Mouse (Mus musculus): Measurements from ENCODE around the gene Gpr137c. TPM values are rescaled to one million over a fixed set of nuclear protein-coding genes. Genes with fewer than 3 reads are reported as not detected.

Gene Gpr137c
- total RNA-seq, 4 experiments from 2014 or later: 1.9 to 5.3 (median 3.2) TPM

DNA sequence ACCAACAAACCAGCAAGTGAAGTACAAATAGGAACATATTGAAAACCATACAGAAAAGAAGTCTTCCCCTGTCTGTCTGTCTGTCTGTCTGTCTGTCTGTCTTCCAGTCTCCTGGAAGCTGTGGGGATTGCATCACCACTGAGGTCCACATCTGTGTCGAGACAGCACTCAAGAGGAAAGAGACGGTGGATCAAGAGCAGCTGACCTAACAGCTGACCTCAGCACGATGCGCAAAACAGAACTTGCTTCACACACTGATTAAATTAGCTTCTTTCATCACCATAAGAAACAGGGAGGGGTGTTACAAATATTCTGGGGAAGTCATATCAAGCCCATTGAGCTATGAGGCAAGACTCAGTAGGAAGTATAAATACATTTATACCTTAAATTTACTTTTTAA, 72.1 kb downstream of the Gpr137c start:
- DNase-seq (ENCODE audit: low spot score in 2 of 2): no peak

DNA sequence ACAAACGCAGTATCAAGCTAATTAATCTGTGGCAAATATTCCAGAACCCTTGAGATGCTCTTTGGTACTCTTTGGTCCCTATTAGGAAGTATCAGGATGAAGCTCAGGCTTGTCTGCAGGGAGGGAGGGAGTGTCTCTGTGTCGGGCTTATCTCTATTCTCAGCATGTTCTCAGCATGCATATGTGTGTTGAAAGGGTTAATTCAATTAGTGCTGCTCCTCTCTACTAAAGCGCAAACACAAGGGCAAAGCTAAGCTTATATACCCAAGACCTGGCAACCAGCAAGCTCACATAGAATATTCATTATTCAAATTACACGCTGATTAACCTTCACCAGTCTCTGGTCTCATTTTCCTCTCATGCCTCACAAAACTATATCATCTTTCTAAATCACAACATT, 84.4 kb downstream of the Gpr137c start:
- no peak for DNase-seq (ENCODE audit: low spot score in 2 of 2)

DNA sequence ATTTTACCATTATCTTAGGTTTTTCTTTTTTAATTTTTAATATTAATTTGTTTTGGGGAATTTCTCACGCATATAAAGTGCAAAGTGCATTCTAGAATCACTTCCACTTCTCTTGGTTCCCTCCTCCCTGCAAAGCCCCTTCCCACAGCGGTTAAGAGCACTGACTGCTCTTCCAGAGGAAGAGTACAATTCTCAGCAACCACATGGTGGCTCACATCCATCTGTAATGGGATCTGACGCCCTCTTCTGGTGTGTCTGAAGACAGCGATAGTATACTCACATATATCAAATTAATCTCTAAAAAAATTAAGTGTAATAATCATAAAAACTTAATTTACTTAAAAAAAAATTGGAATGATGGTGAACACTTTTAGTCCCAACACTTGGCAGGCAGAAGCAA, 84.9 kb downstream of the Gpr137c start:
- DNase-seq (ENCODE audit: low spot score in 2 of 2): no peak

DNA sequence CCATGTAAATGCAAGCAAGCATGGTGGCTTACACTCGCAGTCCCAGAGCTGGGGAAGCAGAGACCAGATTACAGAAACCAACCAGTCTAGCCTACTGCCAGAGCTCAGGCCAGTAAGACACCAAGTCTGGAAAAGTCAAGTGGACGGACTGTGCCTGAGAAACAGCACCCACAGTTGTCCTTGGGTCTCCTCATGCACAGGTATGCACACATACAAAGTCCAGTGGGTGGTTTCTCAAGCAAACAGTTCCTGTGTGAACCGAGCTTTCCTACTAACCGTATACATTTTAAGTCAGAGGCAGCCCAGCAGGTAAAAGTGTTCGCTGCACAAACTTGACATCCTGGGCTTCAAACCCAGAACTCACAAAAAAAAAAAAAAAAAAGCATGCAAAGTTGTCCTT, 86.3 kb downstream of the Gpr137c start:
- DNase-seq (ENCODE audit: low spot score in 2 of 2): no peak

DNA sequence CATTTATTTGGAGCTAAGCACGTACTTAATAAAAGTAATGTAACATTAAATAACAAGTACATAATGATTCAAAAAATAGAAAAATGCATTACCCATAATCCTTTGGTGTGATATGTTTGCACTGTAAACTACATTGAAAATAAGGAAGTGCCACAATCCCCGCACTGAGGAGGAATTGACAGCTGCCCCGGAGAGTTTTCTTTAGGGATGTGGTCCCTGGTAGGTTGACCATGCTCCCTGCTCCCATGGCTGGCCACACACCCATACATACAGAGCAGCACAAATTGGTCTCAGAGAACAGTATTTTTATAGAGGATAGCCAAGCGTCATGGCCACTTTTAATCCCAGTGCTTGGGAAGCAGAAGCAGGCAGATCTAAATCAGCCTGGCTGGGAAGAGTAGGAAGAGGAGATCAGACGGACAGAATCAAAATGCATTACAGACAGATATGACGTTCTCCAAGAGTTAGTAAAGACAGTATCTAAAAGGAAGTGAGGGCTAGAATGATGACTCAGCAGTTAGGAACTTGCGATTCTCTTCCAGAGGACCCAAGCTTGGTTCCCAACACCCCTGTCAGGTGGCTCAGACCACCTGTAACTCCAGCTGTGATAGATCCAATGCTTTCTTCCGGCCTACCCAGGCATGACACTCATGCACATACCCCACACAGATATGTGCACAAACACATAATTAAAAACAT, 88.3 kb downstream of the Gpr137c start:
- no peak for DNase-seq (ENCODE audit: low spot score in 2 of 2)

DNA sequence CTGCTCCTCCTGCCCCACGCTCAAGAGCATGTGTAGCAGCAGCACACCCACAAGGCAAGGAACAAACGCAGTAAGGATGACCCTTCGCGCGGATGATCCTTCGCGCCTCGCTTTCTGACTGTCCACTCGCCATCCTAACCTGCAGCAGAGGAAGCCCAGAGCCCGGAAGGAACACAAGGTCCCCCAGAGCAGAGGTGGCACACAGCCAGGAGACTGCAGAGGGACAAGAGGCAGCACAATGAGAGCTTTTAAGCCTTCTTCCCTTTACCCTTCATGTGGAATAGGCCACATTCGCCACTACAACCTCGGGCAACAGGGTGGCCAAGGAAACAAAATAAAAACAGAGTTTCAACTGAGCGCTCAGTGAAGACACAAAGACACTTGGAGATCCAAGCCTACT, 90.1 kb downstream of the Gpr137c start:
- DNase-seq (ENCODE audit: low spot score in 2 of 2): no peak

DNA sequence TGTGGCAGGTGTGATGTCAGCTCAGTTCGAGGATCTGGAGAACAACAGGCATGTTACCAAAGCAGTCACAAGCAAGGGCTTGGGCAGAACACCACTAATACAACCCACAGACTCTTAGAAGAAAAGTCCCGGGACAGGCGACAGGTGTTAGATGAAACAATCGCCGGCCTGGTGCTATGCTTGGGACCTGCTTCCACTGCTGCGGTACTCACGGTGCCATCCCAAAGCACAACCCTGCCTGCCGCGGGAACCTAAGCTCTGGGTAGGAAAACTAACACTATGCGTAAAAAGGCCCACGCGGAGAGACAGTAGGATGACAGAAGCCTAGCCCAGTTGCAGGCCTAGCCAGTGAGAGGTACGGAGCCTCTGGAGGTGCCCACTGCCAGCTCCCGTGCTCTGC, 90.6 kb downstream of the Gpr137c start:
- no peak for DNase-seq (ENCODE audit: low spot score in 2 of 2)

DNA sequence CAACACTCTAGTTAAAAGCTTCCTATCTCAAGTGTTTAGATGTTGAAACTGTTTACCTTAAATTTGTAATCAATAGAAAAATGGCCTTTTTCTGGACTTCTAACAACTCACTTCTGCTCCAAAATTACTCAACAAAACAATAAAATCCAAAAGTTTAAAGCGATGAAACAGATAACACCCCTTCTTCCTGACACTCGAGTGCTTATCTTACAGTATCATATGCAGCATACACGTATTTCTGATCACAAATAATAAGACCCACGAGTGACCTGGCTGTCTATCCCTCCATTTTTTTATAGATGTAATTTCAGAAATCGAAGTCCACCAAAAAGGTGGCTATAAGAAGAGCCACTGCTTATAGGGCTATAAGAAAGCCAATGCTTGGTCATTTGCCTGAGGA, 97.4 kb downstream of the Gpr137c start:
- no peak for DNase-seq (ENCODE audit: low spot score in 2 of 2)

DNA sequence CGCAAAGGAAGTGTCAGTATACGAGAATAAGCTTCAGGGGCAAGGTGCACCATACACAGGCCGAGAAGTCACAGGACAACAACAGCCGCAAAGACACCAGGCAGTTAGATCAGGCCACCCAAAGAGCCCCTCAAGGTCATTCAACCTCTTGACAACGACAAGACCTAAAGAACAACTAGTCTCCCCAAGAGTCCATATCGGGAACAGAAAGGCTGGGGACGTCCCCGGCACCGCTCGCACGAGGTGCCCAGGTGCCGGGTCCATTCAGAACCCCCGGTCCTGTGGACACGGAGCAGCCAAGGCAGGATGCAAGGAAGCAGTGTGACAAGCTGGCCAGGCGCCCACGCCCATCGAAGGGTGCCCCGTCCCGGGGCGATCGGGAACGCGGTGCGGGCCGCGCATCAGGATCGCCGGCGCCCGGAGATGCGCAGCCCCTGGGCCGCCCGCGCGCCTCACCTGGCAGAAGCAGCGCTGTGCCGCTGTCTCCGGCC, 98.4 kb downstream of the Gpr137c start:
- DNase-seq (ENCODE audit: low spot score in 2 of 2): no peak

DNA sequence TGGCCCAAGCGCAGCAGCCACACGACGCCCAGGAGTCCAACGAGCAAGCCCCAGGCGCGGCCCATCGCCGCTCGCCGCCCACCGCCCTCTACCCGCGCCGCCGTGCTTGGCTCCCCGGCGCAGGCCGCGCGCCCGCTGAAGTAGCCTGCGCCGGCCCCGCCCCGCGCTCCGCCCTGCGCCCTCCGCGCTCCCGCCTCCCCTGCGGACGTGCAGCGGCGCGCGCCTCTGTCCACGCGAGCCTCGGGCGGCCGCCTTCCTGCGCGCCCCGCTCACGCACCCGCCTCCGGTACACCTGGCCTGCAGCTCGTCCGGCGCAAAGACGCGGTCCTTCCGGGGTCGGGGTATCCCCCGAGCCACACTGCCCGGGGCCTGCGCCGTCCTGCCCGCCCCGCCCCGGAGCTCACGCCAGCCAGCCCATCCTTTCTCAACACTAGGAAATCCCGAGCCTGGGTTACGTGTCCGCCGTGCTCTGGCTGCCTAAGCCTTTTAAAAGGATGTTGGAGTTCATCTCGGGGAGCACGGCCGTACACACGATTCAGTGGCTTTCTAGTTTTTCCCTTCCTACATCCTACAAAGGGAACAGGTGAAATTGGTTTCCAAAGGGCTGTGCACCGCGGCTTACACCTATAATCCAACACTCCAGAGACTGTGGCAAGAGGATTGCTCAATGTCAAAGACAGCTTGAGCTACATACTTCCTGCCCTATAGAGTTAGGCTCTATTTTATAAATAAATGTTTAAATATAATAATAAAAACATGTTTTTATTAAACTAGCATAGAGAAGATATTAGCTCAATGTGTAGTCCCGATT, 99.1 kb downstream of the Gpr137c start, which contains the start of gene Ero1l:
Ero1l (minus strand) TSS at position 346 of the 811 bp plus-strand sequence.
- peak; percentile 65 to 74 for DNase-seq (ENCODE audit: low spot score in 2 of 2)

DNA sequence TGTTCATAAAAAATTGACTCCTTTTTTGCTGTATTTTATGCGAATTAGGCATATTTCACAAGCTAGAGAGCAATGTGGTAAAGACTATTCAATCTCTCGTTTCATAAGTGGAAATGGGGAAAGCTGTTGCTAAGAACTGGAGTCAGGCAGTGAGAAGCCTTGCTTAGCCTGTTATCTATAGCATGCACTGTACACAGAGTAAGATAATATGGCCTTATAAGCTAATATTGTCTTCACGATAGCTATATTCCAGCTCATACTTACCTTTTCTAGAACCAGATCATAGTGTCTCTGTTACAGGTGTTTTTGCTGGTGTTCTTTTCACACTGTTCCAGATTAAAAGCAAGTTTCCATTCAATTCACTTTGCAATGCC, 99.7 kb downstream of the Gpr137c start:
- no peak for DNase-seq (ENCODE audit: low spot score in 2 of 2)

DNA sequence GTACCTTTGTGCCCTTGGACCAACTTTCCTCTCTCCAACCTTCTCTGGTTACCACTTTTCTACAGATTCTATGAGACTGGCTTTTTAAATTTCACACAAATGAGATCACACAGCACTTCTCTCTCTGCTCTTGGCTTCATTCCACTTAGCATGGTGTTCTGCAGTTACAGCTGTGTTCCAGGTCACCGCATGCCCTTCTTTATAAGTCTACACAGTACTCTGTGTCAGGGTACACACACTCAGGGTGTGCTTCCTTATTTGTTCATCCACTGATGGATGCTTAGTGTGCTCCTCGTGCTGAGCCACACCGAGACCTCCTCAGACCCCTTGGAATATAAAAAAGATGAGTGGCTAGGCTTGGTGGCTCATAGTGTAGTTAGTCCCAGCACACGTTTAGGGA, 100.6 kb downstream of the Gpr137c start:
- DNase-seq (ENCODE audit: low spot score in 2 of 2): no peak

DNA sequence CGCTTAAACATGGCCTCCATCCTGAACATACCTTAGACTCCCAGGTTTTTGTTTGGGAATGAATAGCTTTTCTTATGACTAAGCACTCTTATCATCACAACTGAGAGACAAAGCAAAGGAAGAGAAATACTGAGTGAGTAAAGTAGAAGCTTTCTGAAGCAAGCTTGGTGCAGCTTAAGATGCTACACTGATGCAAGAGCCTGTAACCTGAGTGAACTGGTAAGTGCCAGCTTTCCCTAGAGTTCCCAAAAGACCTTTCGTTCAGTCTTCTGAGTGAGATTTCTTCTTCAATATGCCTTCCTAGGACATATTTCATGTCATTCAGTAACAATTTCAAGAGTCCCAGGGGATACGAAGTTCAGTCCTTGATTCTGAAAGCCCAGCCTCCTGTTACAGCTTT, 101.5 kb downstream of the Gpr137c start:
- DNase-seq (ENCODE audit: low spot score in 2 of 2): no peak

DNA sequence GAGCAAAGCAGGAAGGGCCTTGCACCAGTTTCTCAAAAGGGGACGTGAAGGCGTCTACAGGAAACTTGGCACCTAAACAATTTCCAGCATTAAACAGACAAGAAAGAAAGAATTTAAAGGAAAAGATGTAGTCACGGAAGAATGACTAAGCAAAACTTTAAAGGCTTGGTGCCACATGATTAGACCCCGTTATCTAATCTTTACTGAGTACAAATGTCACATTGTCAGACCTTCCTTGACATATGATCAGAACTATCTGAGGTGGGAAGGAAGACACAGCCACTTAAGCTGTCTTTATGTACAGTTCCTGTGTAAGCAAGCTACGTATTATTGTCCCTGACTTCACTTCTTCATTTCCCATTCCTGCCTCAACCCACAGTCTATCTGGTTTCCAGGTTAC, 102.1 kb downstream of the Gpr137c start:
- no peak for DNase-seq (ENCODE audit: low spot score in 2 of 2)

DNA sequence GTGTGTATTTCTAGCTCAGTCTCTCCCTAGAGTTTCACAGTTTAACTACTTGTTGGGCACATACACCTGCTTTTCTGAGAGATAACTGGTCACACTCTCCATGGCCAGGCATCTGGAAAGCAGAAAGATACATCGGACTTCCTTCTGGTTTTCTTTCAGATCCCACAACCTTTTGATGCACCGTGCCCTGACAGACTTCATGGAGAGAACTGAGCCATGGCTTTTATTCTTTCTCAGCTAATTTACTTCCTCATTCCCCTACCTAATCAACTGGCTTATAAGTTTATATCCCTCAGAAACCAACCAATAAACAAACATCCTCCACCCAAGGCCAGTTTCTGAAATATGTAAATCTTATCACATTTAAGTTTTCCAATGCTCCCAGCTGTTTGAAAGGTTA, 102.9 kb downstream of the Gpr137c start:
- DNase-seq (ENCODE audit: low spot score in 2 of 2): no peak

DNA sequence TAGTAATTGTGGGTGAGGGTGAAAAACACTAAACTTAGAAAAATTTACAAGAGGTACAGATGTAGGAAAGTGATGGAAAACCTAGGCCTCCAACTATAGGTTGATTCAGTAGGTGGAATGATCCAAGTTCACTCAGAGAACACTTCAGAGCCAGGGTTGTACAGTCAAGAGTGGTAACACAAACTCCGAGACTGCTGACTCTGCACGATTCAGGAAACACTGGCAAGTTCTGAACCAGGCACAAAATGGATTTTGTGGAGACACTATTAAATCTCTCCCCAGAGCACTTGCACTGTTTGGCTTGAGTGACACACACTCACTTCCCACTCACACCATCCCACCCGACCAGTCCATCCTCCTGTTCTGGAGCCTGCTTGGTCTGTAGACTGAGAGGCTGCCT, 103.8 kb downstream of the Gpr137c start:
- no peak for DNase-seq (ENCODE audit: low spot score in 2 of 2)

DNA sequence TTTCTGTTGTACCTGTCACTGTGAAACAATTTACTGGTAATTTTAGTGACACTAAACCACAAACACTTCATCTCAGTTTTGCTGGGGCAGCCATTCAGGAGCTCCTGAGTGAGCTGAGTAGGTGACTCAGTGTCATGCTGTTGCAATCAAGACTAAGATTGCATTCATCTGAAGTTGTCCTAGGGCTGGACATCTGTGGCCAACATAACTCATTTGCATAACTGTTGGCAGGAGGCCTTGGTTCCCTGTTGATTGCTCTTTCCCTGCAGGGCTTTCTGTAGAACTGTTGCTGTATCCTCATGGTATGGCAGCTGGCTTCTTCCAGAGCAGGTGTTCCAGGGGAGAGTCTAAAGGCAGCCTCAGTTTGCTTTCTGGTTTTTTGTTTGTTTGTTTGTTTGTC, 106.0 kb downstream of the Gpr137c start:
- DNase-seq (ENCODE audit: low spot score in 2 of 2): no peak

DNA sequence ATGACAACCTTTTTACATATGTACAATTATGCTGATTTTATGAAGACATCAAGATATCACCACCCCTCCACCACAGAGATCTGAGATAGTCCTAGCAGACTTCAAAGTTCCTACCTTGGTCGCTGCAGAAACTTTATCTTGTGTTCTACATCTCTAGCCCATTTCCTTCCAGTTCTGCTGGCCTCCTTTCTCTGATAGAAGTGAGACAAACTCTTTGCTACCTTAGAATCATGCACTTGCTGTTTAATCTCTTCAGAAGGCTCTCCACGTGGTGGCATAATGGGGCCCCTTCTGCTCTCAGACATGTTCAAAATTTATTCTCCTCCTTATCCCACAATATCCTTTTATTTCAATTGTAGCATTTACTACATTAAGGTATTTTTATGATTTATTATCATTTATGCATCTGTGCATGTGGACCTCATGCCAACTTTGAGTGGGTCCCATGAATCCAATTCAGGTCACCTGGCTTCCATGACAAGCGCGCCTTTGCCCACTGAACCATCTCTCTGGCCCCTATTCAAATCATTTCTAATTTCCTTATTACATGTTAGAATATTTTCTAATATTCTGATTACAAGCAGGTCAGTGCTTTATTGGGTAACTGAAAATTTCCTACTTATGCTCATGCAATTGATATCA, 108.7 kb downstream of the Gpr137c start:
- no peak for DNase-seq (ENCODE audit: low spot score in 2 of 2)

DNA sequence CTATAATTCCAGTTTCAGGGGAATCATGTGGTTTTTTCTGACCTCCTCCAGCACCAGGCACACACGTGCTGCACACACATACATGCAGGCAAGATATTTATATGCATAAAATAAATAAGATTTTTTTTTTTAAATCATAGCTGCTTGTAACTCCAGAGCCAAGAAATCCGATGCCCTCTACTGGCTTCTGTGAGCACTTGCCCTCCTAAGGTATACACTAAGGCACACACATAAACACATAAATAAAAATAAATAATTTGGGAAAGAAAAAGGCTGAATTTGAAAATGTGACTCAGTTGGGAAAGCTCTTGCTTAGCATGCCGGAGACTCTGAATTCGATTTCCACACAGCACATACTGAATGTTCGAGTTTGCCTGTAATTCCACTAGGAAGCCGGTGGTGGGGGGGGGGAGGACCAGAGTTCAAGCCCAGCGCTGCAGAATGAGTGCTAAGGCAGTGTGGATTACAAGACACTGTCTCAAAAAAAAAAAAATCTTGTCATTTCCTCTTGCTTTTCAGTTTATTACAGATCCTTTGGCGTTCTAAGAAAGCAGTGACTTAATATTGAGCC, 109.6 kb downstream of the Gpr137c start:
- DNase-seq (ENCODE audit: low spot score in 2 of 2): no peak

DNA sequence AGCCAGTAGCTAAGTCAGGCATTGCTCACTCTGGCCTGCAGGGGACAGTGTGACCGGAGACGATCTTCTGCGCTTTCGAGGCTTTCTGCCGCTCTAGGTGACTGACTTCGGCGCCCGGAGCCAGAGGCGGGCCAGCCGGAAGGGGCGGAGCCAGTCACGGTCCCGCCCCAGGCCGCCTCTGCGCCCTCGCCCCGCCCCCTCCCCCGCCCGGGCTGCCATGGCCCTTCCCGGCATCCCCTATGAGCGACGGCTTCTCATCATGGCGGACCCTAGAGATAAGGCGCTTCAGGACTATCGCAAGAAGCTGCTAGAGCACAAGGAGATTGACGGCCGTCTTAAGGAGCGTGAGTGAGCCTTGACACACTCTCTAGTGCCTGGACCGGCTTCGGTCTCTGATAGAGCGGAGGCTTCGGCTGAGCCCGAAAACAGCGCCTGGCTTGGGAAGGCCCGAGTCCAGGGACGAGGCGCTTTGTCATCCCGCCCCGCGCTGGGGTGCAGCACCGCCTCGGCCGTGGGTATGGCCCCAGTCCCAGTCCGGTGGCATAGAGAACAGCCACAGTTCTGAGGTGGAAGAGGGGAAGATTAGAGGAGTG, 110.2 kb downstream of the Gpr137c start, which contains the start of gene Psmc6:
Psmc6 (plus strand) TSS at position 200 of the 593 bp plus-strand sequence.
- DNase-seq (ENCODE audit: low spot score in 2 of 2): peak; percentile 79 to 88

All from gastrocnemius, adult 8-10 months (tissue).